Comparison of ENCODE assay signal across 27 mouse cellular contexts in the genomic region with DNA sequence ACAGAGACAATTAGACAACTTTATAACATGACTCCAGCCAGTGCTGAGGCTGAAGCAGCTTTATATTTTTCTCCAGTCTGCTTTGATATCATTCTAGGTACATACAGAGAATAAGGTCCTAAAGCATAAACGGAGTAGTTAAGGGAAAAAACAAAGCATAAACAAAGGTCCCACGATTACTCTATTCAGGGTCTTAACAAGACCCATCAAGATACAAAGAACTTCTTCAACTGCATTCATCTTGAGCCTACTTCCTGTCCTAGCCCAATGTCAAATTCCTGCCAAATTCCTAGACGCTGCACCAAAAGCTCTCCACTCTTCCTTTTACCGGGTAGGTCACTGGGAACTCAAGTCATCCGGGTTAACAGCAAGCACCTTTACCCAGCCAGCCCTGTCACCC.
"Had no signal": no experiment of that assay in that cellular context is flagged by ENCODE, and none has a peak within 500 bp of the region (broad histone marks: within the 10 kb centered on the region; RNA-seq: fewer than 3 reads in every experiment).

No protein-coding gene starts in this region.

- H3K9me3 ChIP-seq: heart, embryonic 10.5 days; heart, embryonic 12.5 days; hindbrain, embryonic 10.5 days; hindbrain, embryonic 12.5 days; limb, embryonic 13.5 days; limb, embryonic 15.5 days; liver, embryonic 12.5 days had no signal

- DNase-seq: gastrocnemius, postnatal 14 days; gastrocnemius, postnatal 36 days; heart, adult 2 months; heart, postnatal 10 days; heart, postnatal 4 days; kidney, adult 11 months; kidney, adult 2 months; kidney, adult 9 months; kidney, postnatal 10 days; kidney, postnatal 25 days; kidney, postnatal 4 days; left cerebral cortex, postnatal 4 days; lung, adult 18-20 months had no signal

- H3K9ac ChIP-seq: heart, embryonic 12.5 days; hindbrain, embryonic 12.5 days; hindbrain, embryonic 14.5 days; limb, embryonic 13.5 days; limb, embryonic 15.5 days; liver, embryonic 12.5 days; liver, embryonic 14.5 days had no signal

- ATAC-seq: hindbrain, embryonic 16.5 days; inflammation-experienced regulatory T-cells, adult 6 months; intestine, embryonic 16.5 days; liver, embryonic 12.5 days had no signal

- H3K4me3 ChIP-seq: heart, adult 2 months; heart, embryonic 10.5 days; heart, embryonic 12.5 days; hindbrain, embryonic 10.5 days; hindbrain, embryonic 12.5 days; layer of hippocampus, adult 2 months; left cerebral cortex, adult 2 months; limb, embryonic 13.5 days; limb, embryonic 15.5 days; liver, embryonic 12.5 days had no signal

- H3K4me1 ChIP-seq: heart, embryonic 10.5 days; heart, embryonic 12.5 days; hindbrain, embryonic 12.5 days; limb, embryonic 13.5 days; limb, embryonic 15.5 days had no signal

- H3K27ac ChIP-seq: heart, adult 2 months; heart, embryonic 10.5 days; hindbrain, embryonic 10.5 days; hindbrain, embryonic 12.5 days; hindbrain, embryonic 14.5 days; layer of hippocampus, adult 2 months; left cerebral cortex, adult 2 months; limb, embryonic 13.5 days; limb, embryonic 15.5 days; liver, embryonic 12.5 days; liver, embryonic 14.5 days had no signal

- H3K4me2 ChIP-seq: heart, embryonic 12.5 days; hindbrain, embryonic 12.5 days; hindbrain, embryonic 14.5 days; limb, embryonic 13.5 days; limb, embryonic 15.5 days; liver, embryonic 12.5 days had no signal

- H3K27me3 ChIP-seq: heart, embryonic 12.5 days; hindbrain, embryonic 12.5 days; limb, embryonic 13.5 days; limb, embryonic 15.5 days; liver, embryonic 12.5 days had no signal

- H3K36me3 ChIP-seq: heart, embryonic 10.5 days; heart, embryonic 12.5 days; hindbrain, embryonic 10.5 days; hindbrain, embryonic 12.5 days; limb, embryonic 13.5 days; limb, embryonic 15.5 days; liver, embryonic 12.5 days had no signal
